Mouse (Mus musculus) kidney, adult 2 months (tissue): ENCODE measurements around the gene Fbxo3.
"Not testable (repeated sequence)": the region's sequence is repeated elsewhere in the genome, so short reads cannot be mapped to it uniquely, and the experiment has no call there.

Experiments
- CTCF ChIP-seq: fragments of 200-500 bp; conservative IDR thresholded peaks from 2 replicates; pipeline ENCODE4 v1.5.1; 2011; ENCODE audit warnings: low read depth, mild to moderate bottlenecking, control low read depth, low read length, moderate library complexity, mixed read lengths; ENCODE audit not compliant: insufficient read depth, insufficient read length
- POLR2A ChIP-seq: fragments of 200-500 bp; IDR thresholded peaks from one replicate; pipeline ENCODE4 v1.6.1; 2011; ENCODE audit warnings: low read depth, low read length, control low read depth

- TF ChIP-seq POLR2A, CTCF: not testable (repeated sequence)
Measured at GRCm38 (mm10) chr2:104068450-104068849, 40.9 kb downstream of the Fbxo3 start, which contains the start of gene Gm10799.
